Mouse (Mus musculus) 3134 (cell line): Measurements from ENCODE around the gene Slc35f6.
"Not testable (repeated sequence)": the region's sequence is repeated elsewhere in the genome, so short reads cannot be mapped to it uniquely, and the experiment has no call there.

ENCODE experiments used
- DNase-seq: peaks from one replicate; pipeline ENCODE4 v3.0.0-alpha.2; 2011; ENCODE audit warnings: low spot score; ENCODE audit not compliant: insufficient read length; ENCODE audit errors: extremely low read depth

Slc35f6 gene

GRCm38 (mm10) chr5:30655042-30655441 is 7.3 kb downstream of the Slc35f6 start:
- no peak for DNase-seq

- no peak for DNase-seq
These were observed 7.9 kb downstream of the Slc35f6 start for GRCm38 (mm10) chr5:30655526-30656195.

GRCm38 (mm10) chr5:30659042-30659441 is 11.3 kb downstream of the Slc35f6 start:
- DNase-seq: no peak

GRCm38 (mm10) chr5:30660278-30660677 is 12.5 kb downstream of the Slc35f6 start:
- no peak for DNase-seq

GRCm38 (mm10) chr5:30660813-30661212 is 13.1 kb downstream of the Slc35f6 start:
- no peak for DNase-seq

GRCm38 (mm10) chr5:30665360-30665759 is 17.6 kb downstream of the Slc35f6 start:
- DNase-seq: no peak

GRCm38 (mm10) chr5:30665968-30666367 is 18.2 kb downstream of the Slc35f6 start:
- DNase-seq: no peak

- peak; percentile 87 for DNase-seq
These were observed 18.9 kb downstream of the Slc35f6 start, which contains the start of gene Cenpa for GRCm38 (mm10) chr5:30666391-30667195. TSS of gene Cenpa (plus strand) at chr5:30666777.

GRCm38 (mm10) chr5:30667215-30667614 is 19.5 kb downstream of the Slc35f6 start:
- no peak for DNase-seq

- no peak for DNase-seq
These were observed 20.0 kb downstream of the Slc35f6 start for GRCm38 (mm10) chr5:30667686-30668085.

GRCm38 (mm10) chr5:30668637-30669495 is 21.1 kb downstream of the Slc35f6 start:
- DNase-seq: no peak

GRCm38 (mm10) chr5:30669496-30669830 is 21.7 kb downstream of the Slc35f6 start:
- DNase-seq: no peak

- DNase-seq: no peak
These were observed 22.4 kb downstream of the Slc35f6 start for GRCm38 (mm10) chr5:30670091-30670490.

- no peak for DNase-seq
These were observed 26.3 kb downstream of the Slc35f6 start for GRCm38 (mm10) chr5:30674001-30674400.

- no peak for DNase-seq
These were observed 29.1 kb downstream of the Slc35f6 start for GRCm38 (mm10) chr5:30676800-30677199.

GRCm38 (mm10) chr5:30678069-30678468 is 30.3 kb downstream of the Slc35f6 start:
- DNase-seq: not testable (repeated sequence)

GRCm38 (mm10) chr5:30678722-30679296 is 31.1 kb downstream of the Slc35f6 start:
- DNase-seq: no peak

- no peak for DNase-seq
These were observed 31.9 kb downstream of the Slc35f6 start for GRCm38 (mm10) chr5:30679593-30679992.

GRCm38 (mm10) chr5:30681970-30682369 is 34.2 kb downstream of the Slc35f6 start:
- DNase-seq: no peak

GRCm38 (mm10) chr5:30682967-30683600 is 35.4 kb downstream of the Slc35f6 start:
- no peak for DNase-seq
